Mouse (Mus musculus): ENCODE measurements around the gene AI854703.

GRCm38 (mm10) chr6:48630831-48631230 is 4.3 kb downstream of the AI854703 start:
- TF ChIP-seq CTCF (IDR thresholded peaks at IDR 0.05; ENCODE audit: control insufficient read depth, insufficient read depth, insufficient replicate concordance, low read depth, low read length) (no peak), POLR2A (IDR thresholded peaks at IDR 0.05; ENCODE audit: control insufficient read depth, low read depth, low read length) (no peak)
